Mouse (Mus musculus) limb, embryonic 12.5 days (tissue): ENCODE measurements around the gene Frmd8. TPM values are rescaled to one million over a fixed set of nuclear protein-coding genes. Genes with fewer than 3 reads are reported as not detected.

Experiments
- ATAC-seq: fragments of 200-750 bp; cut with Nextera tagmentation; 2 replicates; pipeline ENCODE4 v1.8.0; 2017; ENCODE audit warnings: low read depth, moderate TSS enrichment; ENCODE audit not compliant: insufficient number of reproducible peaks, insufficient read depth, low FRiP score, low TSS enrichment
- H3K27ac ChIP-seq: fragments of 300-500 bp; sonication (generic); 2 replicates; pipeline ENCODE4 v1.5.1; 2016; ENCODE audit warnings: mild to moderate bottlenecking, moderate library complexity
- H3K27me3 ChIP-seq: fragments of 300-500 bp; sonication (generic); 2 replicates; pipeline ENCODE4 v1.6.1; 2016; ENCODE audit warnings: mild to moderate bottlenecking, moderate library complexity
- H3K36me3 ChIP-seq: fragments of 300-500 bp; sonication (generic); 2 replicates; pipeline ENCODE4 v1.6.1; 2016; ENCODE audit warnings: mild to moderate bottlenecking, moderate library complexity
- H3K4me1 ChIP-seq: fragments of 300-500 bp; sonication (generic); replicated peaks from 2 replicates; pipeline ENCODE4 v1.6.1; 2016
- H3K4me2 ChIP-seq: fragments of 300-500 bp; sonication (generic); 2 replicates; pipeline ENCODE4 v1.6.1; 2016; ENCODE audit warnings: mild to moderate bottlenecking, moderate library complexity
- H3K4me3 ChIP-seq: fragments of 300-500 bp; sonication (generic); replicated peaks from 2 replicates; pipeline ENCODE4 v1.5.1; 2016; ENCODE audit warnings: mild to moderate bottlenecking
- H3K9ac ChIP-seq: fragments of 300-500 bp; sonication (generic); replicated peaks from 2 replicates; pipeline ENCODE4 v1.6.1; 2016; ENCODE audit warnings: mild to moderate bottlenecking, moderate library complexity
- H3K9me3 ChIP-seq: fragments of 300-500 bp; sonication (generic); 2 replicates; pipeline ENCODE4 v1.6.1; 2016; ENCODE audit warnings: mild to moderate bottlenecking, moderate library complexity
- WGBS: fragments of 180-500 bp; shearing (Covaris S2); methylation state at CpG from one replicate; pipeline ENCODE4 v1.1.7; 2016; 5-methylcytosine and 5-hydroxymethylcytosine counted together
- polyA plus RNA-seq: library from polyadenylated mRNA; unstranded; fragments of >200 nt; fragmentation: Nextera tagmentation; extraction: Ambion mirVana; gene quantifications from 2 replicates; pipeline ENCODE4 v1.2.1, GENCODE M21; 2016

Gene Frmd8
- polyA plus RNA-seq, 1 experiment from 2014 or later = 41.4 TPM

DNA sequence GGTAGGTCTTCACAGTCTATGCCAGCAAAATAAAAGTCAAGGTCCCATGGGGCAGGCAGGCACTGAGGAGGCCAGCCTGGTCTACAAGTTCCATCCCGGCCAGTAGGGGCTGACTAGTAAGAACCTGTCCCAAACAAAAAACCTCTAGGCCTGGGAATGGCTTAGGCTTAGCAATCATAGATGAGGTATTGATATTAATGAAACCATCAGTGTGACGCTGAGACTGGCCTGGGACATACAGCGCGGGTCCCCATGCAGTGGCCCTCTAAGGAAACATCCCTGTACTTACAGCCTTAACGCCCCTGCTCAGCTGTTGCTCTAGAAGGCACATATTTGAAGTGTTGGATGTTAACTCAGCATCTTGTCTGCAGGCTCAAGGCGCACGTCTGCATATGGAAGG lies 46.2 kb downstream of the Frmd8 start:
- Histone ChIP-seq H3K9ac (no peak overlapping the region), H3K36me3 (no peaks in the 10 kb centered on the region), H3K4me2 (no peak overlapping the region), H3K27ac (no peak overlapping the region), H3K4me1 (peaks cover 7% of the 10 kb centered on the region), H3K27me3 (no peaks in the 10 kb centered on the region), H3K4me3 (no peak overlapping the region), H3K9me3 (no peaks in the 10 kb centered on the region)
- no peak for ATAC-seq
- WGBS = 90% methylated on average over 7 of the region's 7 CpGs

GRCm38 (mm10) chr19:5828155-5828554 lies 46.9 kb downstream of the Frmd8 start:
- Histone ChIP-seq H3K9me3 (no peaks in the 10 kb centered on the region), H3K36me3 (no peaks in the 10 kb centered on the region), H3K27me3 (no peaks in the 10 kb centered on the region), H3K27ac (no peak overlapping the region), H3K4me2 (no peak overlapping the region), H3K4me3 (no peak overlapping the region), H3K4me1 (peaks cover 14% of the 10 kb centered on the region), H3K9ac (no peak overlapping the region)
- no peak for ATAC-seq
- 76% methylated on average over 3 of the region's 3 CpGs for WGBS

DNA sequence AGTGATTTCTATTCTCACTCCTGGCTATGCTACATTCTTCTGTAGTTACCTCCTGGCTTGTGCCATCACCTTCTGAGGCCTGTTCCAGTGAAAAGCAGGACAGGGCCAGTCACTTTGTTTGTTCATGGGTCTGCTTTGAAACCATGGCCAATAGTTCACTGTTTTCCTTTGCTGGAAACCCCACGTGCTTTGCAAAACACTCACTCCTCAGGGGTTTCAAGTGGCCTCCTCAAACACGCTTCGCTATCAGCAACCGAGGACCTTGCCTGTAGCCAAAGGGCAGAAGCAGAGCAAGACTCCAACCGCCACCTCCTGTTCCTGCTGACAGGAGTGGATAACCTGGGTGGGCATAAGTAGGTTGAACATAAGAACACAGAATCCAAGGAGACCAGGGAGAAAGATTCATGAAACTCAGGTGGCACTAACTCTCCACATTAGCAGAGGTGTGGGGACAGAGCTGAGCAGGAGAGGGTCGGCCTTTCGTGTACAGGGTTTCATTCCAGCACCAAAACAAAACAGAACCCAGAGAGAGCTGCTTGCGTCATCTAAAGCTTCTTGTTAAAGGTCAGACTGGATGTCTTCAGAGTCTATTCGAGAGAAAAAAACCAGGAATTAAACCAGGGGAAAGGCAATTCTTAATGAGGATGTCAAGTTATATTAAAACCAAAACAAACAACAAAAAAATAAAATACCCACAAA lies 47.5 kb downstream of the Frmd8 start:
- Histone ChIP-seq H3K36me3 (no peaks in the 10 kb centered on the region), H3K27ac (0 out of 2 replicates have a peak overlapping the region, but pooled peaks have one; percentile 23), H3K27me3 (no peaks in the 10 kb centered on the region), H3K9me3 (no peaks in the 10 kb centered on the region), H3K4me3 (no peak overlapping the region), H3K4me2 (no peak overlapping the region), H3K4me1 (peaks cover 20% of the 10 kb centered on the region), H3K9ac (0 out of 2 replicates have a peak overlapping the region, but pooled peaks have one; percentile 8)
- 77% methylated on average over 9 of the region's 9 CpGs for WGBS
- ATAC-seq = no peak

- Histone ChIP-seq H3K4me2 (no peak overlapping the region), H3K9me3 (no peaks in the 10 kb centered on the region), H3K27ac (0 out of 2 replicates have a peak overlapping the region, but pooled peaks have one; percentile 23), H3K27me3 (no peaks in the 10 kb centered on the region), H3K4me3 (no peak overlapping the region), H3K9ac (0 out of 2 replicates have a peak overlapping the region, but pooled peaks have one; percentile 8), H3K36me3 (no peaks in the 10 kb centered on the region), H3K4me1 (peaks cover 25% of the 10 kb centered on the region)
- ATAC-seq = no peak
- 78% methylated on average over 6 of the region's 6 CpGs for WGBS
These were observed 48.0 kb downstream of the Frmd8 start for GRCm38 (mm10) chr19:5827044-5827443.

GRCm38 (mm10) chr19:5826731-5827002 lies 48.4 kb downstream of the Frmd8 start:
- Histone ChIP-seq H3K27me3 (no peaks in the 10 kb centered on the region), H3K9me3 (no peaks in the 10 kb centered on the region), H3K36me3 (no peaks in the 10 kb centered on the region), H3K4me2 (no peak overlapping the region), H3K27ac (no peak overlapping the region), H3K4me1 (peaks cover 28% of the 10 kb centered on the region), H3K9ac (no peak overlapping the region), H3K4me3 (no peak overlapping the region)
- ATAC-seq = no peak
- 81% methylated on average over 4 of the region's 4 CpGs for WGBS

- Histone ChIP-seq H3K9me3 (no peaks in the 10 kb centered on the region), H3K9ac (no peak overlapping the region), H3K27me3 (no peaks in the 10 kb centered on the region), H3K36me3 (no peaks in the 10 kb centered on the region), H3K27ac (no peak overlapping the region), H3K4me2 (no peak overlapping the region), H3K4me1 (peaks cover 28% of the 10 kb centered on the region), H3K4me3 (no peak overlapping the region)
- ATAC-seq = no peak
- 88% methylated on average over 5 of the region's 5 CpGs for WGBS
These were observed 49.0 kb downstream of the Frmd8 start for GRCm38 (mm10) chr19:5825901-5826730.

- no peak for ATAC-seq
These were observed 50.1 kb downstream of the Frmd8 start for GRCm38 (mm10) chr19:5824826-5825617.

GRCm38 (mm10) chr19:5824043-5824825 lies 50.8 kb downstream of the Frmd8 start:
- H3K27me3 ChIP-seq = no peaks in the 10 kb centered on the region
- H3K36me3 ChIP-seq = no peaks in the 10 kb centered on the region
- 71% methylated on average over 22 of the region's 22 CpGs for WGBS
- H3K4me3 ChIP-seq = no peak overlapping the region
- no peak overlapping the region; the same call in 1 of the 2 replicates for H3K27ac ChIP-seq
- 0 out of 2 replicates have a peak overlapping the region, but pooled peaks have one; percentile 8 for H3K9ac ChIP-seq
- peaks cover 28% of the 10 kb centered on the region for H3K4me1 ChIP-seq
- H3K4me2 ChIP-seq = no peak overlapping the region
- no peak for ATAC-seq
- no peaks in the 10 kb centered on the region for H3K9me3 ChIP-seq

More at GRCm38 (mm10) chr19:5824826-5825617, 50.1 kb downstream of the Frmd8 start:
- Histone ChIP-seq H3K27me3 (no peaks in the 10 kb centered on the region), H3K4me1 (peaks cover 28% of the 10 kb centered on the region), H3K36me3 (no peaks in the 10 kb centered on the region), H3K9ac (no peak overlapping the region), H3K27ac (no peak overlapping the region), H3K4me3 (no peak overlapping the region), H3K4me2 (no peak overlapping the region), H3K9me3 (no peaks in the 10 kb centered on the region)
- WGBS = 72% methylated on average over 10 of the region's 10 CpGs

GRCm38 (mm10) chr19:5823266-5823839 lies 51.7 kb downstream of the Frmd8 start:
- ATAC-seq = no peak
- Histone ChIP-seq H3K9me3 (no peaks in the 10 kb centered on the region), H3K4me3 (0 out of 2 replicates have a peak overlapping the region, but pooled peaks have one; percentile 2), H3K9ac (no peak overlapping the region), H3K27me3 (no peaks in the 10 kb centered on the region), H3K27ac (peak overlapping the region; percentile 56), H3K4me1 (peaks cover 32% of the 10 kb centered on the region), H3K36me3 (no peaks in the 10 kb centered on the region), H3K4me2 (peak overlapping the region; percentile 30)
- 19% methylated on average over 9 of the region's 9 CpGs for WGBS

- peak overlapping the region; percentile 30; the same call in 1 of the 2 replicates for H3K4me2 ChIP-seq
- H3K4me3 ChIP-seq = no peak overlapping the region
- H3K27me3 ChIP-seq = no peaks in the 10 kb centered on the region
- no peaks in the 10 kb centered on the region for H3K36me3 ChIP-seq
- H3K9ac ChIP-seq = no peak overlapping the region
- H3K27ac ChIP-seq = 0 out of 2 replicates have a peak overlapping the region, but pooled peaks have one; percentile 56
- H3K9me3 ChIP-seq = no peaks in the 10 kb centered on the region
- no peak for ATAC-seq
- WGBS = 66% methylated on average over 7 of the region's 7 CpGs
- H3K4me1 ChIP-seq = peaks cover 36% of the 10 kb centered on the region
These were observed 52.3 kb downstream of the Frmd8 start for GRCm38 (mm10) chr19:5822834-5823205.
